Mouse (Mus musculus): ENCODE measurements around the gene Ewsr1.
"Not testable (repeated sequence)": the region's sequence is repeated elsewhere in the genome, so short reads cannot be mapped to it uniquely, and the experiment has no call there.

The Ewsr1 gene

DNA sequence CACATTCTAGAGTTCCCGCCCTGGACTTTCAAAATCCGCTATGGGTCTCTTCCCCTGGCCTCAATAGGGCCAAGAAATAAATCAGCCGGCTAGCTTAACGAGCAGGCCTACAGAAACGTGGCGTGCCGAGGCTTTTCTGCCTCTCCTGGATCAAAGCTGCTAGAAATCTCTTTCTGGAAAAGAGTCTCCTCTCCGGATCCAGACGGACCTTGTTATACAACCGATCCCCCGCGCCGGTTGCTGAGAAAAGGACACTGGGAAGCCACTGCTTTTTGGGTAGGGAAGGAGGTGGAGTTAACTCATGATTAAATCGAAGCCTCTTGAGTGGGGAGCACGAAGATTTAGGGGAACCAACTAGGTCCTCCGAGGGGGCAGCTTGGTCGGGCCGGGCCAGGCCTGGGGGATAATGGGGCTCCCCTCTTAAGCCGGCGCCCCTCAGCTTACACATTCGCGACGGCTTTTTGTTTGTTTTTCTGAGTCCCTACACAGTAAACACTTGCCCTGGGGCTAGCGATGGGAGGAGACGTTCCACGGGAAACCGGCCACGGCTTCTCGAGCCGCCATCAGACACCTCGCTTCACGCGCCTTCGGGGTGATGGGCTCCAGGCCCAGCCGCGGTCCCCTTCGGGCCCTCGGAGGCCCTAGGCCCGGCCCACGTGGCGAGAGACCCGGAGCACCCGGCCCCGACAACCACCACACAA is 881 bp downstream of the Ewsr1 start:
- DNase-seq (ENCODE audit: low read depth, low spot score), result peak; percentile 82

DNA sequence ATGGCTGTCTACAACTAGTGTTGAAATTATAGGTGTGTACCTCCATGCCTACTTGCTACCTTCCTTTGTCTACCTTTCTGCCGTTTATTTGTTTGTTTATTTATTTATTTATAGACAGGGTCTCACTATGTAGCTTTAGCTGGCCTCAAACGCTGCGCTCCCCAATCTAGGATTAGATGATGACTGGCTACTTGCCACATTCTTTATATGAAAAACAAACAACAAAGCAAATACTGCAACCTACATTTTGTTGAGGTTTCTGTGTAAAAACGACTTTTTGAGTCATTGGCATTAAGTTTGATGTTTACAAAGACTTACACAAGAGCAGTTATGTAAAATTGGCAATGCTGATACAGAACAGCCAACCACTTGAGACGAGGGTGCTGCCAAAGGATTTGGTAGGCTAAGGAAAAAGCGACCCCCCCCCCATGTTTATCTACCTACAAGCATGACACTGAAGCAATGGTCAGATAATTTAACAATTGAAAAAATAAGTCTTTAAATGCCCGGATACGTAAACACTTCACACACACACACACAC is 2.5 kb downstream of the Ewsr1 start:
- DNase-seq (ENCODE audit: low read depth, low spot score), result no peak

DNA sequence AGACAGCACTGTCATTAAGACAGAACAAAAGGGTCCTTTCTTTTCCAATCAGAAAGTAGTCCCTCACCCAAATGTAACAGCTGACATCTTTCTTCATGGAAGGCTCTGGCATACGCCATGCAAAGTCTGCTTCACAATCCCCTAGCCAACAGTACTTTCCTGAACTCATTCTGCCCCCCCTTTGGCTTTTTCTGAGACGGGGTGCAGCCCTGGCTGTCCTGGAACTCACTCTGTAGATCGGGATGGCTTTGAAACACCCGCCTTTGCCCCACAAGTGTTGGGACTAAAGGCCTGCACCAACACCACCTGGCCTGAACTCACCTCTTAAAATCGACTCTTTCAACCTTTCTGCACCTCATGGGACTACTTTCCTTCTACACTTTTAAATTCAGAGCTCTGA is 3.2 kb downstream of the Ewsr1 start:
- DNase-seq (ENCODE audit: low read depth, low spot score), result peak; percentile 31

DNA sequence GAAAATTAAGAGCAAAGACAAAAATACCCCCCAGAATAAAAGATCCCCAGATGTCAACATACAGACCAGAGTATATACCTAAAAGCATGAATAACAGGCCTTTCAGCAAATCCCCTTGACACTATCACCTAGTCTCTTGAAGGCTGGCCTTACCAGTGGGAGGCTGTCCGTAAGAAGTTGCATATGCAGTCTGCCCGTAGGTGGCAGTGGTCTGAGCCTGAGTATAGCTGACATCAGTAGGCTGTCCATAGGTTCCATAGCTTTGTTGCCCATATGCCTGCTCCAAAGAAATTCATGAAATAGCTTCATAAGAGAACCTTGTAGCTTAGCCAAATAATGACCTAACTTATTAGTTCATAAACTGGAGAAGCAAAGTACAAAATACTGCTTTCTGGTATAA is 7.4 kb downstream of the Ewsr1 start:
- no peak for DNase-seq (ENCODE audit: low read depth, low spot score)

DNA sequence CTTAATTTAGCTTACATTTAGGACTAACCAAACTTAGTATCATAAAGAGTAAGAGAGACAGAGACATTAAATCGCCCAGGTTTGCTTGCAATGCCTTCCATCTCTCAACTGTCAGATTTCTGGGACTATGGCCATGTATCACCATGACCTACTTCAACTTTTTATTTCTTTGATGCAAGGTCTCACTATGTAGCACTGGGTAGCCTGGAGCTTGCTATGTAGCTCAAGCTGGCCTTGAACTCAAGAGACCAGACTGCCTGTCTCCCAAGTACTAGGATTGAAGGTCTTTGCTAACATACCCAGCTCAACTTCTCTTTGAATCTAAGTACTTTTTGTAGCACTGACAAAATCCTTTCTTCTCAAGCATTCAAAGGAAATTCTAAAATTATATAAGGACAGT is 9.9 kb downstream of the Ewsr1 start:
- no peak for DNase-seq (ENCODE audit: low read depth, low spot score)

DNA sequence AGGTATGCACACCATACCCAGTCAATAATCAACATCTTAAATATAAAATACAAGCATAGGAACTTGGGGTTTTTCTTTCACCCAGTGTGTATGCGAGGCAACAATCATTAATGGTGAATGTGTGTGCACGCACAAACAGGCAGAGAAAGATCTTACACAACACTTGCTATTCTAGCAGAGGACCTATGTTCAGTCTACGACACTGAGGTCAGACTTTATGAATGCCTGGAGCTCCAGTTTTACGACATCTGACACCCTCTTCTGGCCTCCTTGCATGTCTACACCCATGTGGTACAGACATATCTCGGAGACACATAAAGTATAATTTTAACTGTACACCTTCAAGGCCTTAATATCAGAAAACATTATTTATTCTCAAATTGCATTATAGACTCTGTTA is 22.2 kb downstream of the Ewsr1 start:
- not testable (repeated sequence) for DNase-seq (ENCODE audit: low read depth, low spot score)

DNA sequence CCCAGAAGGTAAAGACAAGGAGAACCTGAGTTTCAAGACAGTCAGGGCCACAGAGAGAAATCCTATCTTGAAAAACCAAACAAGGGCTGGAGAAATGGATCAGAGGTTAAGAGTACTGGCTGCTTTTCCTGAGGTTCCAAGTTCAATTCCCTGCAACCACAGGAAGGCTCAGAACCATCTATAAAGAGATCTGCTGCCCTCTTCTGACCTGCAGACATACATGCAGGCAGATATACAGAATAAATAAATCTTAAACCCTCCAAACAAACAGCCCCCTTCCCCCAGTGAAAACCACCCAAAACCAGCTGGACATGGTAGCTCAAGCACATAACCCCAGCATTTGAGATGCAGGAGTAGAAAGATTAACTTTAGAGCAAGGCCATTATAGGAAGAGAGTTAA is 23.3 kb downstream of the Ewsr1 start:
- no peak for DNase-seq (ENCODE audit: low read depth, low spot score)

DNA sequence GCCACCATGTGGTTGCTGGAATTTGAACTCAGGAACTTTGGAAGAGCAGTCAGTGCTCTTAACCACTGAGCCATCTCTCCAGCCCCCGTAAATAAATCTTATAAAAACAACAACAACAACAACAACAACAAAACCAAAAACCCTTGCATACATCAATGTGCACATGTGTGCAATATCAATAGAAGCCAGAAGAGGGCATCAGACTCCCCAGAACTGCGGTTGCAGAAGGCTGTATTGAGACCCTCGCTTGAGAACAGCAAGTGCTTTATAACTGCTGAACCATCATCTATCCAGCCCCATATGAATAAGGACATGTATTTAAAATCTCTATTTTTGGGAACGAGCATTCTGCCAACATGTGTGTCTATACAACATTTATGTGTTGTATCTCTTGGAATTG is 24.2 kb downstream of the Ewsr1 start:
- DNase-seq (ENCODE audit: low read depth, low spot score), result peak; percentile 35

DNA sequence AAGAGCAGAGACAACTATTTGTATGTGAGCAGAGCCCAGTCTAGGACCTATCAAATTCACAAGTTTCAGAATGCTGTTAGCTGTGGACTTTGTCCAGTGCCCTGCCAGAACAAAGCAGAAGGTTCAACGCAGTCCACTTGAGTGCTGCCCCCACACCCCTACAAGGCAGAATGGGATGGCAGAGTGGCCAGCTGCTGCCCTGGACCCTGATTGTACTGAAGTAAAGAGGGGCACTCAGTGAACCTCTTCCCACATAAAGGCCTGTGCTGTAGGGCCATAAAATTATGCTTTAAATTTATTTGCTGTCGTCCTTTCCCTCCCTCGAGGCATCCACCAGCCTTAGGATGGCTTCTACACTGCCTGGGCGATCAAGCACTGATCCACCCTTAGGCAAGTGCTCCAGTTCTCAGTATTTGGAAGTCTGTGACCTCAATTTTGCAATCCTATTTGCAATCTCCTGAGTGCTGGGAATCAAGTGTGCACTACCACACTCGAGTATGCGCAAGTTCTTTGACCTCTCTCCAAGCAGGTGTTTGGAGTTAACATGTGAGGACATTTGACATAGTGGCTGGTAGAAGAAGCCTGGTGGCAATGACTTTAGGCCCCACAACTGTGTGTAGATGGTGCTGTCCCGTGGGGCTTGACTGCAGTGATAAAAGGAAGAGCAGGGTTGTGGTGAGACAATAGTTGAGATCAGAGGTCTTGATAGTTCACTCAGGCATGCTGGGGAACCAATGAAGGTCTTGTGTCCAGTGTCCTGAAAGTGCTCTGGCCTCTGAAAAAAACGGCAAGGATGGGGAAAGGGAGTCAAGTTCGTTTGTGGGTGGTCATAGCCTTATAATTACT is 30.7 kb downstream of the Ewsr1 start:
- DNase-seq (ENCODE audit: low read depth, low spot score), result no peak

DNA sequence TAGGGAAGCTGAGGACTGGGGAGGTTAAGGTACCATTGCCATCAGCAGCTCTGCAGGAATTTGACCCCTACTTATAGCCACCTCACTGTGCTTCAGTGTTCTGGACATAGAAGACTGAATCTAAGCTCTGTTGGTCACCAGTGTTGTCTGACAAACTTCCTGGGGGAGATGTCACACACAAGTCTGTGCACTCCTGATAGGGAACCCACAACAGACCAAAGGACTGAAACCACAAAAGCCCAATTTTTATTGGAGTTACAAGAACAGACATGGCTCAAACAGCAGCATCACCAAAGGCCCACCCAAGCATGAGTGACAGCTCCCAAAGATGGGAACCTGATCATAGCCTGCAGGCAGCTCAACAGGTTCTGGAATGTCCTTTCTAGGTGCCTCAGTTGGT is 32.0 kb downstream of the Ewsr1 start:
- no peak for DNase-seq (ENCODE audit: low read depth, low spot score)

DNA sequence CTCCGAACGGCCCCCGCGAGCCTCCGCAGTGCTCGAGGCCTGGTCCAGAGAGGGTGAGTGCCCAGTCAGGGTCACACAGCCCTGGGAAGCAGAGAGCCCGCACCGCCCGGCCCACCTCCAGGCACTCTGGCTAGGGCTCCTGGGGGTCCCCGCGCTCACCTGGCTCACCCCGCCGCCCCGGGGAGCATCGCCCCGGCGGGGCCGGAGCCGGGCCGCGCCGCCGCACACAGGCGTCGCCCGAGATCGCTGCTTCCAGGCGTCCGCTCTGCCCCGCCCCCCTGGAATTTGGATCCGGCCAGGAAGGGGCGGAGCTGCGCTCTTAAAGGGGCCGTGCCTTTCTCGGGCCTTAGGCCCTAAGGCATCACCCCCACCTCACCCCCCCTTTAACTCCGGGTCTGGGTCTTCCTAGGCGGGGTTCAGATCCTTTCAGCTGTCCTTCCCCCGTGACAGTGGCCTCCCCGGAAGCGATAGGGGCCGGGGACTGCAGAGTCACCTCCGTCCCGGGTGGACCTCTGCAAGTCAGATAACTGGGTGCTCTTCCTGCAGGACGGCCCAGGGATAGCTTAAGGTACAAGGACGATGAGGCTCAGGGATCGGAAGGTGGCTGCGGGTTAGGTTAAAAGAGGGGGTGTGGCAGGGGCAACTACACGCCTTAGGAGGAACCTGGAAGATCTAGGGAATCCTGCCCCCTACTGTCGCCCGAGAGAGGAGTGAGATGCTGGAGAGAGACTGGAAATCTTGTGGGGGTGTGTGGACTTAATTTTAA is 33.8 kb downstream of the Ewsr1 start, which contains the start of gene Gas2l1:
Gas2l1 (minus strand) TSS at position 272 of the 766 bp plus-strand sequence.
- peak; percentile 95 for DNase-seq (ENCODE audit: low read depth, low spot score)

DNA sequence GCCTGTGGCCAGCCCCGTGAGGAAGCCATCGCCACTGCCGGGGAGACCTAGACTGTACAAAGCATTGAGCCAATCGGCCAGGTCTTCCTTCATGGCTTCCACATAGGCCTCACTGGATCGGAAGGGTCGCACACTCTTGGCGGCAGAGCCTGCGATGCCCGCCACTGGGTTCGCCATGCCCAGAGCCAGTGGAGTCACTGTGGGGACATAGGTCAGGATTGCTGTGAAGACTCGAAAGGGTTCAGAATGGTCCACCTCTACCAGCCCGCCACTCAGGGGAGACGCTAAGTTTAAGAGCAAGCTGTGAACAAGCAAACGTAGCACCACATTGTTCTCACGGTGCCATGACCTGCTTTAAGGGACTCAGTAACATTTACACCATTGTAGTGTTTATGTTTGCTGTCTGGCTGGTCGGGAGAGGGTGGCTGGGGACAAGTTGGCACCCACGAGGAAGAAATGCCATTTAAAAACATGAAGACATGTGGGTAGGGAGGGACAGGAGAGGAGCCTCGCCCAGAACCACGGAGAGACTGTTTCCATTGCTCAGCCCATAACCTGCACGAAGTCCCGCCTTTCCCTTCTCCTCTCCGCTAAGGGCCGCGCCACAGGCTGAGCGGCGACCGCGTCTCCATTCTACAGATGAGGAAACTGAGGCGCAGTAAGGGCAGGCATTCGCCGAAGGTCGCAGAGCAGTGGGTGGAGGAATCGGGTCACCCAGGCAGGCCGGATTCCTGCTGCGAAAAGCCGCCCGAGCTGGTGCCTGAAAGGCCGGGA is 34.6 kb downstream of the Ewsr1 start:
- peak; percentile 69 for DNase-seq (ENCODE audit: low read depth, low spot score)

DNA sequence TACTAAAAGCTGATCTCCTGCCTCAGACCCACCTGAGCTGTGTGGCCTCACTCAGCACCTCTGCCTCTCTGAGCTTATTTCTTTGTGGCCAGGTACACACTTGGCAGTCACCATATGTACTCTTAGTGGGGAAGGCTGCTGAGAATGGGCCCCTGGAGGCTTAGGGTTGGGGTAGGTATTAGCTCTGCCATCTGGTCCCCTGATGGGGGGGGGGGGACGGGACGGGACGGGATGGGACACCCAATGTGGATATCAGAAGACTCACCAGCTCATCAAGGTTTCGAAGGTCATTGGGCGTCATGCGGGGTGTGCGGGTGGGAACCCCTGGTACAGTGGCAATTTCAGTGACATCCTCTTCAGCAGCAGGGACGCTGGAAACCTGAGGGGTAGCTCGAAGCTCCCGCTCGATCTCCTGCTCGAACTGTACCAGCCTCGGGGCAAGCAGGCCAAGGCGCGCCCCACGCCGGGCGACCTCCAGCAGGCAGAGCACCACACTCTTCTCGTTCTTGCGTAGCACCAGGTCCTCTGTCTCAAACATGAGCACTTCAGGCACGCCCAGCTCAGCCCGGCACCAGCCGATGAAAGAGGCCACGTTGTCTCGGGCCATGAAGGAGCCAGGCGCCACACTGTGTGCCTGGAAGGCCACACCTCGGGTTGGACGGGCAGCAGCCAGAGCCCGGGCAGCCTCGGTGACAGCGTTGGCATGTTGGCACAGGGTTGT is 35.3 kb downstream of the Ewsr1 start:
- DNase-seq (ENCODE audit: low read depth, low spot score), result no peak

DNA sequence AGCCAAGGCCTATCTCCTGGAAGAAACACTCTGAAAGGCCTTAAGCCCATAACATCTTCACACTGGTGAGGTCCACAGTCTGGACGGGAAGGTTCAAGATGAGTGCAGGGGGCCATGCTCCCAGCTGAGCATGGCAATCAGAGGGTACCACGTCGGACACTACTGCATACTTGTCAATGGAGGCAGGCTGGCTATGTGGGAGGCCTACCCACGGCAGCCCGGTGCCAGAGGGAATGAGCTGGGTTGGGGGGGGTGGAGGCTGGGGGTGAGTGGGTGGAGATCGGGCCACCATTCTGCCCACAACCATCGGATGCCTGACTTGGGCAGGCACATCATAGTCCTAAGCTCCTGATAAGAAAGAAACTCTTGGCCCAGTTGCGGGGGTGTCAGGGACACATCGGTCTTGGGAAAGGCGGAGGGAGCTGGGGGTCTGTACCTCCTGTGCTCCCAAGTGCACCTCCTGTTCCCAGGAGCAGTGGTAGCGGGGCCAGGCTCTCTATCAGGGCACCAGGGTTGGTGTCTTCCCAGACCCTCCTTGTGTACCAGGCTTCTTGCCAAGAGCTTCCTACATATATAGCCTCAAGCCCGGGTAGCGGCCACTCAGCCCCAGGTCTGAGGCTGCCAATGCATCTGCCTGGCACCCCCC is 36.1 kb downstream of the Ewsr1 start:
- DNase-seq (ENCODE audit: low read depth, low spot score), result no peak

DNA sequence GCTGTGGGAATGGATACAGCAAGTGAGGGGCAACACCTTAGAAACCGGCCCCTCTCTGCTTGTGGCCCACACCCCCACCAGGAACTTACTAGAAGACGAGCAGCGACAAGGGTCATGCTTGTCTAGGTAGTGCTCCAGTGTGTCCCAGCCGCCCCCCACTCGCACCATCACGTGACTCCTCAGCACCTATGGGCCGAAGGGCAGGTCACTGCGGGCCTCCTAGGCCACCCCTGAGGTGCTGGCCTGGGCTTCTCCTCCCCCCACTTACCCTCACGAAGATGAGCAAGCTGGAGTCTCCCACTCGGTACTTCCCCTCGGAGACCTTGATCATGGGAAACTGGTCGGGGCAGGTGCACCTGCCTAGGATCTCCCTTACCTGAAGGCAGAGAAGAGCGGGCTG is 36.7 kb downstream of the Ewsr1 start:
- DNase-seq (ENCODE audit: low read depth, low spot score), result no peak

DNA sequence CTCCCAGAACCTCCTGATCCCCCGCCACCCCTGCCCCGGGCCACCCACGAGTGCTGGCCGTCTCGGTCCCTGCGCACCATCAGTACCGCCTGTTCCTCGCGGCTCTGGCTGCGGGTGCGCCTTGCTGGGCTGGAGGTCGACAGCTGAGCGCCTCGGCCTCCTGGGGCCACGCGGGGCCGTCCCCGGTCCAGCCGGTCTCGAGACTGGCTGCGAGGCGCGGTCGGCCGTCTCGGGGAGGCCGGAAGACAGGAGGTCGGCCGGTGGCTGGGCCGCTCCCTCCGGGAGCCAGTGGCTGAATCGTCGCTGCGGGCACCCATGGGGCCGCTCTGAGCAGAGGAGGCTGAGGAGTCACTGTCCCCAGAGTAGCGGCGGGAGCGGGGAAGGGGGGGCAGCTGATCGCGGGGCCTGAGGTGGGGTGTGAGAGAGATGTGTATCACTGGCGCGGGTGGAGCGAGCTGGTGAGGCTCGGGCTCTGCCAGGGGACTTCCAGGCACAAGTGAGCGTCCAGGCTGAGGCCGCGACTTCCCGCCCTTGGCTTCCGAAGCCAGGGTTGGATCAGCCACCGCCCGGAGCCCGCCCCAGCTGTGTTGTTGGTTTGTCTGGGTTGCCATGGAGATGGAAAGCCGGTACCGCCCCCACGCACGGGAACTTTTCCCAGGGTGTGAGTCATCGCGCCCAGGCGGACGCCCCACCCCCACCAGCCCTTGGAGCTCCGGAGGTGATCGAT is 37.5 kb downstream of the Ewsr1 start:
- peak; percentile 93 for DNase-seq (ENCODE audit: low read depth, low spot score)

DNA sequence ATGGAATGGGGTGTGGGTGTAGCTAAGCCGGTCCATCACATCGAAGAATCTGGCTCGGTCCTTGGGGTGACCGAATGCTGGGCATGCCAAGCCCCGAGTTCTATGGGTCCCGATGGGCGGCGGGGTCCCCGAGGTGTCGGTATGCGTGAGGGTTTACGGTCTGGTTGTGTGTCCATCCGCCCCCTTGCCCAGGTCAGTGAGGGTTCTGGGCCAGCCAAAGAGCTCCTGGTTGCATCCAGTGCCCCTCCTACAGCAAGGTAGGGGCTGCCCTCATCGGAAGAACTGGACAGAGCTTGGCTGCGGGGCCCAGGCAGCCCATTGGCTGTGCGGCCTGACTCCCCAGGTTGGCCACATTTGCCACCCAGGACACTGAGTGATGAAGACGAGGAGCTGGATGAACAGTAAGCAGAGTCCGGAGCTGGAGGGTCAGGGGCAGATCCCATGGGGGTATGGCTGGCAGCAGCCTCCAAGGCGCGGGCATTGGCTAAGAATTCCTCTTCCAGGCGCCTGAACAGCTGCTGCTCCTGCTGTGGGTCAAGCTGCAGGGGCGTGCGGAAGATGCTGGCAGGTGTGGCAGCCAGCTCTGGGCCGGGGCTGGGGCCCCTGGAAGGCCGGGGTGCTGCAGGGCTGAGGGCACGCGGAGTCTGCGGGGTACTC is 38.2 kb downstream of the Ewsr1 start:
- no peak for DNase-seq (ENCODE audit: low read depth, low spot score)

DNA sequence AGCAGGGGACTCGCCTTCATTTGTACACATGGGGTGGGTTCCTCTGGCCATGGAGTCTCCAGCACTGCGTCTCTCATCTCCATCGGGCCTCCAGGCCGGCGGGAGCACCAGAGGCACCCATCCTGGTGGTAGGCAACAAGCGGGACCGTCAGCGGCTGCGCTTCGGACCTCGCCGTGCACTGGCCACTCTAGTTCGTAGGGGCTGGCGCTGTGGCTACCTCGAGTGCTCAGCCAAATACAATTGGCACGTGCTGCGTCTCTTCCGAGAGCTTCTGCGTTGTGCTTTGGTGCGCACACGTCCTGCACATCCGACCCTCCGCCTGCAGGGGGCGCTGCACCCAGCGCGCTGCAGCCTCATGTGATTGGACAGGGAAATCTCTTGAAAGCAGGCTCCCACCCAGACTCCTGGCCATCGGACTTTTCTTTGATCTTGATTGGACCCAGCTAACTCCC is 39.3 kb downstream of the Ewsr1 start:
- peak; percentile 80 for DNase-seq (ENCODE audit: low read depth, low spot score)

DNA sequence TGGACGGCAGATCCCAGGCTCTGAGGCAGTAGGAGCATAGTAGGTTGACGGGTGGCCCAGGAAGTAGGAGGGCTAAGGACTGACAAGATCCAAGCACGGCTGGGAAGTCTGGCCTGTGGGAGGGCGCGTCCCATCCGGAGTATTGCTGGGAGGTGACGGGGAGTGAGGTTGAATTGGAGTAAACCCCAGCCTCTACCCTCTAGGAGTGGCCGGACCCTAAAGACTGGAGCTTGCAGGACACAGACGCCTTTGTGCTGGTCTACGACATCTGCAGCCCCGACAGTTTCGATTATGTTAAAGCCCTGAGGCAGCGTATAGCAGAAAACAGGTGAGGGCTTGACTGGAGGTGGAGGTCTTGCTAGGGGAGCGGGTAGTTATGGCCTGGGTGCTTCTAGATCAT is 39.8 kb downstream of the Ewsr1 start:
- no peak for DNase-seq (ENCODE audit: low read depth, low spot score)

Data from brain, adult 2 months (tissue).